Mouse (Mus musculus) C2C12 (cell line): ENCODE measurements at regions not wholly inside any gene's neighbourhood (a gene's known extent, or its start where the extent isn't known, plus 50 kb on each side); places are given as distances from the start of the nearest gene placed in this dataset.

Experiments
- CEBPB ChIP-seq: IDR thresholded peaks from one replicate; pipeline ENCODE4 v1.6.1; 2011; ENCODE audit warnings: low read depth, mild to moderate bottlenecking, control low read depth, moderate library complexity
- CTCF ChIP-seq: IDR thresholded peaks from one replicate; pipeline ENCODE4 v1.5.1; 2011; ENCODE audit not compliant: control insufficient read depth, insufficient read depth, insufficient read length
- FOSL1 ChIP-seq: IDR thresholded peaks from one replicate; pipeline ENCODE4 v1.8.0; 2011; ENCODE audit warnings: mild to moderate bottlenecking, low read length; ENCODE audit not compliant: poor library complexity, insufficient read depth, severe bottlenecking
- MAX ChIP-seq: IDR thresholded peaks from one replicate; pipeline ENCODE4 v1.6.1; 2011; ENCODE audit warnings: mild to moderate bottlenecking, control low read depth
- MYOD1 ChIP-seq: IDR thresholded peaks from one replicate; pipeline ENCODE4 v1.6.1; 2011; ENCODE audit warnings: low read depth; ENCODE audit not compliant: control insufficient read depth, insufficient read length
- MYOG ChIP-seq: IDR thresholded peaks from one replicate; pipeline ENCODE4 v1.6.1; 2011; ENCODE audit not compliant: control insufficient read depth, insufficient read length; ENCODE audit errors: extremely low read depth
- USF1 ChIP-seq: IDR thresholded peaks from one replicate; pipeline ENCODE4 v1.6.1; 2011; ENCODE audit warnings: low read depth, mild to moderate bottlenecking, control low read depth, moderate library complexity

DNA sequence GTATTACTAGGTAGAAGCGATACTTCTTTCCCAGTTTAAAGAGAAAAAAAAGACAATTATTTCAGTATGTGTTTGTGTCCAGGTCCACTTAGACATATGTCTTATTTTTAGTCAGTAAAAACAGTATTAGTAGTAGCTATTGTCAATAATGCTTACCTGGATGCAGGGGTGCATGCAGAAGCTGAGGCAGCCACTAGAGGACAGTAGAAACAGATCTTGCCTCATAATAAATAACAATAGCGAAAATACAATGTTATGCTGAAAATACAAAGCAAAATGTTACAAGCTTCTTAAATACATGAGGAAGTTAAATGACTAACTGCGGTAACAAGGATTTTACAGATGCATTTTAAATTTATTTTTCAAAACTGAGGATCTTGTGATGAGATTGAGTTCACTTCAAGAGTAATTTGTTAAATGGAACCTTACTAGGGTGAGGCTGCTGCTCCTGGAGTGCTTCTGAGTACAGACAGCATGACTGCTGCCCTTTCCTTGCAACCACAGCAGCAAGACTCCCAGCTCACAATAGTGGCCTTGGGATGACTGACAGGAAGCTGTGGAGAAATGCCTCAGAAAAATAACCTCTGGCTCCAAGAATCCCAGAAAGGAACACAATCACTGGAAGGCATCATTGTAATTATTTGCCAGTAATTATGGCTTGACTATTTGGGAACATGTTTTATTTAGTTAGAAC lies 728.8 kb downstream of the Brinp3 start:
- no peak for TF ChIP-seq MAX
- no peak for TF ChIP-seq CTCF
- no peak for TF ChIP-seq CEBPB
- no peak for TF ChIP-seq FOSL1
- TF ChIP-seq MYOG, result no peak
- no peak for TF ChIP-seq USF1
- TF ChIP-seq MYOD1, result no peak
